Mouse (Mus musculus) MEL (cell line): ENCODE results near the gene Acss2. TPM values are rescaled to one million over a fixed set of nuclear protein-coding genes. Genes with fewer than 3 reads are reported as not detected.
A peak's percentile ranks its signal among the peaks of the same experiment; 100 is the strongest.

ENCODE experiments used
- DNase-seq: peaks from one replicate; pipeline ENCODE4 v3.0.0; 2011; ENCODE audit warnings: low read depth, low spot score
- H3K27ac ChIP-seq: 2 replicates; pipeline ENCODE4 v1.5.1; 2012; ENCODE audit warnings: low read depth, mild to moderate bottlenecking, control low read depth, low read length, moderate library complexity; ENCODE audit not compliant: control insufficient read depth
- H3K27me3 ChIP-seq, 2 experiments: fragments of 150-350 bp in 1 of 2; sonication (generic) in 1 of 2; 2 replicates each; pipeline ENCODE4 v1.6.1; 2012; ENCODE audit warnings: low read length in 2 of 2, mild to moderate bottlenecking in 2 of 2, improper control_type of control experiment in 1 of 2, moderate library complexity in 1 of 2; ENCODE audit not compliant: insufficient read depth in 2 of 2, control insufficient read depth in 1 of 2
- H3K36me3 ChIP-seq, 2 experiments: 2 replicates each; pipeline ENCODE4 v1.6.1; 2012 to 2014; ENCODE audit warnings: low read length in 2 of 2, improper control_type of control experiment in 1 of 2, inconsistent platforms in 1 of 2, mild to moderate bottlenecking in 1 of 2; ENCODE audit not compliant: insufficient read depth in 2 of 2, control insufficient read depth in 1 of 2
- H3K4me1 ChIP-seq, 2 experiments: fragments of 150-350 bp in 1 of 2; sonication (generic) in 1 of 2; 2 replicates each; pipeline ENCODE4 v1.6.1; 2012; ENCODE audit warnings: low read length in 2 of 2, improper control_type of control experiment in 1 of 2, mild to moderate bottlenecking in 1 of 2; ENCODE audit not compliant: insufficient read depth in 2 of 2, control insufficient read depth in 1 of 2
- H3K4me3 ChIP-seq, 2 experiments: fragments of 150-350 bp in 1 of 2; sonication (generic) in 1 of 2; 2 replicates each; pipeline ENCODE4 v1.5.1; 2012; ENCODE audit warnings: low read depth in 2 of 2, low read length in 2 of 2, mild to moderate bottlenecking in 2 of 2, moderate library complexity in 2 of 2, control low read depth in 1 of 2, improper control_type of control experiment in 1 of 2; ENCODE audit not compliant: control insufficient read depth in 1 of 2, insufficient read depth in 1 of 2
- H3K79me2 ChIP-seq: 2 replicates; pipeline ENCODE4 v1.6.1; 2012; ENCODE audit warnings: mild to moderate bottlenecking, low read length, moderate library complexity; ENCODE audit not compliant: control insufficient read depth, poor library complexity, insufficient read depth
- H3K9ac ChIP-seq: 2 replicates; pipeline ENCODE4 v1.6.1; 2012; ENCODE audit warnings: low read depth, mild to moderate bottlenecking, control low read depth, low read length, moderate library complexity; ENCODE audit not compliant: control insufficient read depth, poor library complexity, severe bottlenecking
- H3K9me3 ChIP-seq: fragments of 150-350 bp; sonication (generic); replicated peaks from 2 replicates; pipeline ENCODE4 v1.6.1; 2012; ENCODE audit warnings: mild to moderate bottlenecking, low read length, improper control_type of control experiment, moderate library complexity; ENCODE audit not compliant: insufficient read depth
- BHLHE40 ChIP-seq: IDR thresholded peaks from 2 replicates; pipeline ENCODE4 v1.6.1; 2012; ENCODE audit warnings: low read depth, mild to moderate bottlenecking, inconsistent platforms, low read length, improper control_type of control experiment, borderline replicate concordance
- CHD2 ChIP-seq: IDR thresholded peaks from 2 replicates; pipeline ENCODE4 v1.6.1; 2011; ENCODE audit warnings: low read length, improper control_type of control experiment
- CTCF ChIP-seq, 3 experiments: IDR thresholded peaks in 2 of 3; conservative IDR thresholded peaks in 1 of 3; 2 replicates each; pipeline ENCODE4 v1.5.1; 2011 to 2012; ENCODE audit warnings: low read length in 3 of 3, low read depth in 2 of 3, mild to moderate bottlenecking in 2 of 3, improper control_type of control experiment in 1 of 3, inconsistent platforms in 1 of 3, mixed read lengths in 1 of 3, moderate library complexity in 1 of 3; ENCODE audit not compliant: control insufficient read depth in 1 of 3, insufficient read depth in 1 of 3, poor library complexity in 1 of 3, severe bottlenecking in 1 of 3
- ETS1 ChIP-seq: IDR thresholded peaks from 2 replicates; pipeline ENCODE4 v1.6.1; 2012; ENCODE audit warnings: low read depth, mild to moderate bottlenecking, inconsistent platforms, low read length, improper control_type of control experiment, moderate library complexity
- GABPA ChIP-seq: IDR thresholded peaks from 2 replicates; pipeline ENCODE4 v1.6.1; 2012; ENCODE audit warnings: low read depth, mild to moderate bottlenecking, inconsistent platforms, low read length, improper control_type of control experiment, moderate library complexity
- JUND ChIP-seq: IDR thresholded peaks from 2 replicates; pipeline ENCODE4 v1.6.1; 2011; ENCODE audit warnings: low read depth, mild to moderate bottlenecking, improper control_type of control experiment, low read length
- KAT2A ChIP-seq: conservative IDR thresholded peaks from 2 replicates; pipeline ENCODE4 v1.6.1; 2012; ENCODE audit warnings: low read depth, low read length, improper control_type of control experiment, inconsistent platforms
- MAZ ChIP-seq: IDR thresholded peaks from 2 replicates; pipeline ENCODE4 v1.6.1; 2012; ENCODE audit warnings: low read depth, mild to moderate bottlenecking, inconsistent platforms, low read length, improper control_type of control experiment
- MEF2A ChIP-seq: IDR thresholded peaks from 2 replicates; pipeline ENCODE4 v1.6.1; 2014; ENCODE audit warnings: low read depth, mild to moderate bottlenecking, inconsistent platforms, low read length, improper control_type of control experiment; ENCODE audit not compliant: poor library complexity, insufficient replicate concordance, severe bottlenecking; ENCODE audit errors: extremely low read depth
- MXI1 ChIP-seq: IDR thresholded peaks from 2 replicates; pipeline ENCODE4 v1.6.1; 2011; ENCODE audit warnings: mild to moderate bottlenecking, low read depth, low read length, improper control_type of control experiment
- MYB ChIP-seq: IDR thresholded peaks from 2 replicates; pipeline ENCODE4 v1.6.1; 2011; ENCODE audit warnings: mild to moderate bottlenecking, low read depth, low read length, improper control_type of control experiment
- MYC ChIP-seq: IDR thresholded peaks from 2 replicates; pipeline ENCODE4 v1.6.1; 2011; ENCODE audit warnings: low read depth, mild to moderate bottlenecking, low read length, improper control_type of control experiment, moderate library complexity
- NELFE ChIP-seq: IDR thresholded peaks from 2 replicates; pipeline ENCODE4 v1.6.1; 2011; ENCODE audit warnings: low read depth, low read length, improper control_type of control experiment
- POLR2A ChIP-seq, 2 experiments: IDR thresholded peaks; 2 replicates each; pipeline ENCODE4 v1.6.1; 2011 to 2012; ENCODE audit warnings: low read length in 2 of 2, mild to moderate bottlenecking in 2 of 2, control low read depth in 1 of 2, improper control_type of control experiment in 1 of 2, low read depth in 1 of 2, moderate library complexity in 1 of 2; ENCODE audit not compliant: control insufficient read depth in 1 of 2, insufficient read depth in 1 of 2, poor library complexity in 1 of 2
- POLR2AphosphoS2 ChIP-seq: IDR thresholded peaks from 2 replicates; pipeline ENCODE4 v1.6.1; 2011; ENCODE audit warnings: low read length, improper control_type of control experiment
- RAD21 ChIP-seq: IDR thresholded peaks from 2 replicates; pipeline ENCODE4 v1.6.1; 2011; ENCODE audit warnings: mild to moderate bottlenecking, low read depth, low read length, improper control_type of control experiment
- SIN3A ChIP-seq: IDR thresholded peaks from 2 replicates; pipeline ENCODE4 v1.6.1; 2012; ENCODE audit warnings: low read length, improper control_type of control experiment, inconsistent platforms
- SMC3 ChIP-seq: IDR thresholded peaks from 2 replicates; pipeline ENCODE4 v1.6.1; 2011; ENCODE audit warnings: low read depth, low read length, improper control_type of control experiment
- UBTF ChIP-seq: IDR thresholded peaks from 2 replicates; pipeline ENCODE4 v1.6.1; 2012; ENCODE audit warnings: low read depth, mild to moderate bottlenecking, inconsistent platforms, low read length, improper control_type of control experiment, moderate library complexity, borderline replicate concordance; ENCODE audit not compliant: insufficient read depth
- USF1 ChIP-seq: IDR thresholded peaks from 2 replicates; pipeline ENCODE4 v1.6.1; 2014; ENCODE audit warnings: low read depth, mild to moderate bottlenecking, inconsistent platforms, low read length, improper control_type of control experiment, moderate library complexity
- ZC3H11A ChIP-seq: IDR thresholded peaks from 2 replicates; pipeline ENCODE4 v1.6.1; 2012; ENCODE audit warnings: low read depth, mild to moderate bottlenecking, inconsistent platforms, low read length, improper control_type of control experiment
- ZKSCAN1 ChIP-seq: IDR thresholded peaks from 2 replicates; pipeline ENCODE4 v1.6.1; 2012; ENCODE audit warnings: low read depth, mild to moderate bottlenecking, inconsistent platforms, low read length, improper control_type of control experiment, moderate library complexity
- ZMIZ1 ChIP-seq: IDR thresholded peaks from 2 replicates; pipeline ENCODE4 v1.6.1; 2012; ENCODE audit warnings: low read depth, mild to moderate bottlenecking, inconsistent platforms, low read length, improper control_type of control experiment, moderate library complexity
- polyA plus RNA-seq, 2 experiments: library from polyadenylated mRNA; stranded (reverse) in 1 of 2; unstranded in 1 of 2; fragments of >175 nt in 1 of 2; fragments of >200 nt in 1 of 2; gene quantifications; 2 replicates each; pipeline versions ENCODE4 v1.2.1 to v1.2.4; 2012; ENCODE audit warnings: low replicate concordance in 2 of 2, low read depth in 1 of 2; ENCODE audit not compliant: insufficient read length in 2 of 2, insufficient read depth in 1 of 2, missing spikeins in 1 of 2
- total RNA-seq: library from RNA; depleted of rRNA; stranded (reverse); fragments of 300-350 nt; gene quantifications from 2 replicates; pipeline ENCODE4 v1.2.3, GENCODE M21; 2012

The Acss2 gene
- total and polyA plus RNA-seq, 3 experiments, result 2.9 to 11.0 TPM; not detected in 1

- TF ChIP-seq MYC, result no peak
- TF ChIP-seq CHD2, result no peak
- TF ChIP-seq MEF2A, result no peak
- TF ChIP-seq USF1, result peak; percentile 92
- peak; percentile 75 to 80 for TF ChIP-seq POLR2A (IDR thresholded peaks at IDR 0.05; ENCODE audit: control insufficient read depth in 1 of 2, insufficient read depth in 1 of 2, low read depth in 1 of 2, low read length in 2 of 2, poor library complexity in 1 of 2)
- TF ChIP-seq ZKSCAN1, result no peak
- no peak for TF ChIP-seq GABPA
- TF ChIP-seq NELFE, result 0 out of 2 replicates have a peak, but pooled peaks have one; percentile 32
- TF ChIP-seq KAT2A, result no peak
- TF ChIP-seq MAZ, result peak; percentile 47; the same call in 1 of the 2 replicates
- 0 out of 2 replicates have a peak, but pooled peaks have one; percentile 26 for TF ChIP-seq ZMIZ1
Observed at GRCm38 (mm10) chr2:155473570-155474088, 44.1 kb upstream of the Acss2 start, which contains the start of gene Ncoa6 (continued).

- Histone ChIP-seq H3K36me3 (no peaks in the 10 kb centered on the region), H3K79me2 (no peaks in the 10 kb centered on the region), H3K4me1 (no peaks in the 10 kb centered on the region), H3K4me3 (no peak overlapping the region), H3K9me3 (no peaks in the 10 kb centered on the region), H3K27ac (no peak overlapping the region), H3K27me3 (no peaks in the 10 kb centered on the region), H3K9ac (no peak overlapping the region)
- no peak for TF ChIP-seq POLR2AphosphoS2
- no peak for TF ChIP-seq UBTF
- TF ChIP-seq MYB, result no peak
- no peak for TF ChIP-seq ZKSCAN1
- no peak for TF ChIP-seq NELFE
- TF ChIP-seq RAD21, result peak; percentile 84
- TF ChIP-seq BHLHE40, result no peak
- no peak for TF ChIP-seq ETS1
- TF ChIP-seq JUND, result no peak
- TF ChIP-seq MAZ, result no peak
- peak; percentile 43; the same call in 1 of the 2 replicates for TF ChIP-seq SIN3A
- TF ChIP-seq SMC3, result peak; percentile 78
- no peak for TF ChIP-seq MXI1
- TF ChIP-seq ZC3H11A, result peak; percentile 71
- peak; percentile 48 to 85 (median 69) for TF ChIP-seq CTCF (IDR thresholded peaks at IDR 0.05 in 2 of 3, conservative IDR thresholded peaks at IDR 0.05 in 1 of 3; ENCODE audit: control insufficient read depth in 1 of 3, insufficient read depth in 1 of 3, low read depth in 2 of 3, low read length in 3 of 3, poor library complexity in 1 of 3, severe bottlenecking in 1 of 3)
- peak; percentile 86 for DNase-seq
Observed at GRCm38 (mm10) chr2:155482021-155482420, 35.7 kb upstream of the Acss2 start.
